Comparison of ENCODE assay signal across 8 mouse cellular contexts in the genomic region with DNA sequence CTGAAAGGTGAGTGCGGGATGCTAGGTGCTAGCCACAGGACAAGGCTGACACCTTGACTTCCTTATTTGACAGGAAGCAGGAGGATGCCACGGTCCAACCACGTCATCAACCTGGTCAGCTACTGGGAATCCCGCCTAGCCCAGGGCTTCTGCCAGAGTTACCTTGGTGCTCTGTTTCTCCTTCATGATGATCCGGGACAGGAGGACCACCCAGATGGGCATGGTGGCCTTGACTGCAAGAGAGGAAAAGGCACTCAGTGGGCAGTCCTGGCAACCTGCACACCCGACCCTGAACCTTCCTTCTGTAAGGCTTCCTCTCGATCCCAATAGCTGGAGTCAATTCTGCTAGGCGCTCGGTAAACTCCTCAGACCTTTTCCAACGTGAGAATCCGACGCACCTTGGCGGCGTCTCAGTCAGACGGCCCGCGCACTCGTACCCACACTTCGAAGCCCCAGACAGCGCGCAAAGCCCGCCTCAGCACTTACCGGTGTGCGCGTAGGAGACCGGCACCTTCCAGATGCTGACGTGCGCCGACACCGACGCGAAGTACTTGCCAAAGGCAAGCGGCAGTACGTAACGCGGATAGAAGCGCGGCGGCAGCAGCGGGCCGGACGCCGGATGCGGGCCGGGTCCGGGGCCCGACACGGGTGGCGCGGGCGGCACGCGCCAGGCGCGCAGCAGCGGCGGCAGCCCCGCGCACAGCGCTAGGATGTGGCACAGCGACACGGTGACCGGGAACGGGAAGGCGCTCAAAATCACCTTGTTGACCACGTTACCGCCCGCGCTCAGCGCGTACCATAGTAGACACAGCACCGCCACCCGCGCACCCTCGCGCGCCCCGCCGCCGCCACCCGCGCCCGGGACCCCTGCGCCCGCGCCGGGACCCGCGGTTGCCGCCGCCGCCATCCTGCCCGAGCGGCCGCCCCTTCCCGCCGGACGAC. TPM values are rescaled to one million over a fixed set of nuclear protein-coding genes. Genes with fewer than 3 reads are reported as not detected.
DNase-seq lines count a peak whose midpoint lies in the region; ATAC-seq lines count a peak whose summit lies in the region.

Gene Slc35e1 (minus strand): TSS at position 935 of the 942 bp plus-strand sequence.

- peak within 1 kb of the TSS; percentile 90 for H3K4me3 ChIP-seq in intestine, embryonic 14.5 days (ENCODE audit: low read depth, low read length)
- peak within 1 kb of the TSS; percentile 96 for H3K4me3 ChIP-seq in limb, embryonic 12.5 days (replicated peaks)
- H3K4me3 ChIP-seq in midbrain, embryonic 13.5 days (replicated peaks): peak within 1 kb of the TSS; percentile 90

- peak within 1 kb of the TSS; percentile 78 for H3K9ac ChIP-seq in intestine, embryonic 14.5 days (ENCODE audit: low read length)
- peak within 1 kb of the TSS; percentile 84 for H3K9ac ChIP-seq in limb, embryonic 12.5 days (replicated peaks)
- H3K9ac ChIP-seq in midbrain, embryonic 13.5 days (replicated peaks): peak within 1 kb of the TSS; percentile 91

- no peaks in the 10 kb centered on the region for H3K27me3 ChIP-seq in intestine, embryonic 14.5 days (replicated peaks; ENCODE audit: control insufficient read depth, insufficient read depth, low read length)
- no peaks in the 10 kb centered on the region for H3K27me3 ChIP-seq in limb, embryonic 12.5 days
- H3K27me3 ChIP-seq in midbrain, embryonic 13.5 days: no peaks in the 10 kb centered on the region

- H3K36me3 ChIP-seq in intestine, embryonic 14.5 days (ENCODE audit: control insufficient read depth, insufficient read depth, low read length): peaks cover 49% of the 10 kb centered on the region
- H3K36me3 ChIP-seq in limb, embryonic 12.5 days: peaks cover 56% of the 10 kb centered on the region
- peaks cover 49% of the 10 kb centered on the region for H3K36me3 ChIP-seq in midbrain, embryonic 13.5 days

- H3K27ac ChIP-seq in intestine, embryonic 14.5 days (ENCODE audit: low read depth): peak within 1 kb of the TSS; percentile 74
- H3K27ac ChIP-seq in limb, embryonic 12.5 days: peak within 1 kb of the TSS; percentile 72
- peak within 1 kb of the TSS; percentile 76 for H3K27ac ChIP-seq in midbrain, embryonic 13.5 days

- intact Hi-C loops in gastrocnemius, postnatal 36 days (cut with DNase I): no loop called here

- H3K4me1 ChIP-seq in intestine, embryonic 14.5 days (replicated peaks; ENCODE audit: control insufficient read depth, insufficient read depth, low read length): peaks cover 19% of the 10 kb centered on the region
- H3K4me1 ChIP-seq in limb, embryonic 12.5 days (replicated peaks): peaks cover 24% of the 10 kb centered on the region
- H3K4me1 ChIP-seq in midbrain, embryonic 13.5 days (replicated peaks): peaks cover 25% of the 10 kb centered on the region

- H3K9me3 ChIP-seq in intestine, embryonic 14.5 days (ENCODE audit: control insufficient read depth, low read length): no peaks in the 10 kb centered on the region
- H3K9me3 ChIP-seq in limb, embryonic 12.5 days: no peaks in the 10 kb centered on the region
- H3K9me3 ChIP-seq in midbrain, embryonic 13.5 days: no peaks in the 10 kb centered on the region

- DNase-seq in 3134 (ENCODE audit: extremely low read depth, insufficient read length, low spot score): peak; percentile 64
- peak; percentile 55 for DNase-seq in ES-CJ7 (ENCODE audit: low read depth, low spot score)
- DNase-seq in embryo, embryonic 10 days (ENCODE audit: low spot score): peak; percentile 64
- peak in 1 of 2 experiments; percentile 31 for DNase-seq in gastrocnemius, postnatal 36 days
- peak; percentile 68 for DNase-seq in intestine, embryonic 14.5 days (ENCODE audit: low spot score)
- DNase-seq in spleen, postnatal 36 days (ENCODE audit: low spot score in 2 of 2): peak; percentile 35 to 39

- peak; percentile 51; the same call in 1 of the 2 replicates for ATAC-seq in intestine, embryonic 14.5 days (replicated peaks; ENCODE audit: low FRiP score, low TSS enrichment, low read depth)
- ATAC-seq in limb, embryonic 12.5 days (ENCODE audit: insufficient number of reproducible peaks, insufficient read depth, low FRiP score, low TSS enrichment, low read depth): peak; percentile 60
- ATAC-seq in midbrain, embryonic 13.5 days: peak; percentile 76

- WGBS in intestine, embryonic 14.5 days: under 1% methylated on average over 66 of the region's 98 CpGs
- under 1% methylated on average over 97 of the region's 98 CpGs for WGBS in limb, embryonic 12.5 days
- 1% methylated on average over 61 of the region's 98 CpGs for WGBS in midbrain, embryonic 13.5 days

- peak within 1 kb of the TSS; percentile 99 for H3K4me2 ChIP-seq in intestine, embryonic 14.5 days (ENCODE audit: low read length)
- peak within 1 kb of the TSS; percentile 92 for H3K4me2 ChIP-seq in limb, embryonic 12.5 days
- H3K4me2 ChIP-seq in midbrain, embryonic 13.5 days (replicated peaks): peak within 1 kb of the TSS; percentile 96

RNA-seq across cellular contexts. Expression of gene Slc35e1, which starts in this region (rescaled TPM):
- total RNA-seq in gastrocnemius, postnatal 36 days (2021): 10 to 100 TPM; 39.4 to 43.2 TPM
- polyA plus RNA-seq in intestine, embryonic 14.5 days (2014; fragmentation: Nextera tagmentation; extraction: Ambion mirVana): 11.2 and 13.5 TPM in 2 replicates
- 31.3 and 31.5 TPM in 2 replicates for polyA plus RNA-seq in limb, embryonic 12.5 days (2016; fragmentation: Nextera tagmentation; extraction: Ambion mirVana)
- 9.0 and 11.9 TPM in 2 replicates for polyA plus RNA-seq in midbrain, embryonic 13.5 days (2015; fragmentation: Nextera tagmentation; extraction: Ambion mirVana)
